Mouse (Mus musculus): ENCODE measurements at regions not wholly inside any gene's neighbourhood (a gene's known extent, or its start where the extent isn't known, plus 50 kb on each side); places are given as distances from the start of the nearest gene placed in this dataset.

DNA sequence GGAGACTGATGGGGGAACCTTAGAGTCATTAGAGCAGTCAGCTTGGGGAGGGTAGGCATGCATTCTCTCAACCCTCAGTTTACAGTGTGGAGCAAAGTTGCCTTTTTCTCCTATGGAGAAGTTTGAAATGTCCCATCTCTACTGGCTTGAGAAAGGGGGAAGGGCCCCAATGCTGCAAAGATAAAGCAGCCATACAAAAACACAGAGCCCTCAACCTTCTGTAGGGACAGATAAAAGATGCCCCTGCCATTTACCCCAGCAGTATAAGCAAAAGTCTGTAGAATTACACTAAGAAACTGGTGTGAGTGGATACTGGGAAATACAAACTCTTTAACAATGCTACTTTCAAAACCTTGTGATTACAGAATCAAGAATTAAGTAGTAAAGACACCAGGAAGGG lies 71.9 kb upstream of the Tmem215 start:
- no peak for DNase-seq (ENCODE audit: low spot score in 2 of 2)

DNA sequence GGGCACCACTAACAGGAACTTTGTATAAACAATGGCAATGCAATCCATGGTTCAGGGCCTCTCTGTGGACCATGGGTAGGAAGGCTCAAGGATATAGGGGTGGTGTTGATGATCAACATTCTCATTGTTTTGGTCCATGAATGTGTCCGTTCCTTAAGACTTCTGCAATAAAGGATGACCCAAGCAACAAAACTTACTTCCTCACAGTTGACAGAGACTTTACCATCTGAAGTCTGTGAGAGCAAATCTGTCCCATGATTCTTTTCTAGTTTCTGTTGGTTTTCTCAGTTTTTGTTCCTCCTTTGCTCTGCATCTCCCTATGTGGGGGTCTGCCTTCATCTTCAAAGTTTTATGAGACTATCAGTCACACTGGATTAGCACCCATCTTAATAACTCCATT lies 81.8 kb upstream of the Tmem215 start:
- DNase-seq (ENCODE audit: low spot score in 2 of 2), result no peak

DNA sequence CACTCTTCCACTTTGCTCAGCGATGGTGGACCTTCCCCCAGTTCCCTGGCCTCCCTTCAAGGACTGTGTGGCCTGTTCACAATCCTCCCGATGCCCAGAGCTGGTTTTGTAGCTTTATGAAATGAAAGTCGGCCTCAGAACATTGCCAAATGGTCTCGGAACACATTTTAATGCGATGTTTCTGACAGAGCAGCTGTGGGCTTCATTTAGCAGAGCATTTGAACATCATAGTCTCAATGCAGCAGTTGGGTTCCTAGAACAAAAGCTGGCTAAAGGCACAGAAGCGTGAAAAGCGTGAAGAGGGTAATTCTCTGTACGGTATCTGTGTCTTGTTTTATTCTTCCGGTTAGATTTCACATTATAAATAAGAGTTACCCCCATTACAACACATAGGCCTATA lies 86.7 kb upstream of the Tmem215 start:
- peak in 1 of 2 experiments; percentile 9 for DNase-seq (ENCODE audit: low spot score in 2 of 2)

DNA sequence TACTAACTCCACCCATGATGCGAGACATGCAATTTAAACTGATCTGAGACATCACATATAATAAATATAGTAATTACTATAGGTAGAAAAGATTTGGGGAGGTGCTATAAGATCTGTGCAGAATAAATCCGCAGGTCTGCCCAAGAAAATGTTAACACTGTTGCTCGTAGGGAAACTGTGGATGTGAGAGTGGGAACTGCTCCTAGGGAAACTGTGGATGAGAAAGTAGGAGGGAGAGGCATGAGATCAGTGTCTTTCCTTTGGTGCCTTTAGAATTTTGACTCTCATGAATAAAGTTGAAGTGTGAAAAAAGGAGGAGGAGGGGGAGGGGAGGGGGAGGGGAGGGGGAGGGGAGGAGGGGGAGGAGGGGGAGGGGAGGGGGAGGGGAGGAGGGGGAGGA lies 87.3 kb upstream of the Tmem215 start:
- DNase-seq (ENCODE audit: low spot score in 2 of 2), result no peak

- DNase-seq (ENCODE audit: low spot score in 2 of 2), result no peak
Measured at GRCm38 (mm10) chr4:40380309-40380708, 91.7 kb upstream of the Tmem215 start.

DNA sequence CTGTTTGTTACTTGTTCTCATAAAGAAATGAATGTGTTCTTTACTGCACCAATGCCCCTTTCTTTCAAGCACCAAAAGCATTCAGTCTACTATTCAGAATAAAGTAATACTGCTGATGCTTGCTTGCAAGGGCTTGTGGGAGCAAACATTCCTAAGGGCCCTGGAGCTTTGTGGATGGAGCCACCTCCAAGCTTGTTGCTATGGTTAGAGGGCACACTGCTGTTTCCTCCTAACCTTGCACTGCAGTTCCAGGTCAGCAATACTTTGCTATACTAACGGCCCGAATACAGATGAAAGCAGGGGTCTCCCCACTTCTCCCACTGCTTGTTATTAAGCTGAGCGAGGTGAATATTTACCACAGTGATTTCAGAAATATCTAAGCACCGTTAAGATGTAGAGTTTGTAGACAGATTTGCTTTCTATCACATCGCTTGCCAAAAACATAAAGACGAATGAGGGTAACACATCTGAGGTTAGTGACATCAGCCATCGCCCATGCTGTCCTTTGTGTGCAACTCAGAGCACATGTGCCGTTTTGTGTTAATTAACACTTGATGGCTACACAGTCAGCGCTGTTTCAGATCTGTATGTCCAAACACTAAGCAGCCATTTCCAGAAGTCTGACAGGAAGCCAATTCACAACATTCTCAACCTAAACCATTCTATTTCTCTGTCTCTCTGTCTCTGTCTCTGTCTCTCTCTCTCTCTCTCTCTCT lies 96.4 kb upstream of the Ndufb6 start:
- DNase-seq (ENCODE audit: low spot score in 2 of 2), result no peak

GRCm38 (mm10) chr4:40374213-40374612 lies 95.0 kb upstream of the Ndufb6 start:
- DNase-seq (ENCODE audit: low spot score in 2 of 2), result no peak

GRCm38 (mm10) chr4:40364329-40364728 lies 85.1 kb upstream of the Ndufb6 start:
- no peak for DNase-seq (ENCODE audit: low spot score in 2 of 2)

GRCm38 (mm10) chr4:40359307-40359706 lies 80.1 kb upstream of the Ndufb6 start:
- DNase-seq (ENCODE audit: low spot score in 2 of 2), result no peak

DNA sequence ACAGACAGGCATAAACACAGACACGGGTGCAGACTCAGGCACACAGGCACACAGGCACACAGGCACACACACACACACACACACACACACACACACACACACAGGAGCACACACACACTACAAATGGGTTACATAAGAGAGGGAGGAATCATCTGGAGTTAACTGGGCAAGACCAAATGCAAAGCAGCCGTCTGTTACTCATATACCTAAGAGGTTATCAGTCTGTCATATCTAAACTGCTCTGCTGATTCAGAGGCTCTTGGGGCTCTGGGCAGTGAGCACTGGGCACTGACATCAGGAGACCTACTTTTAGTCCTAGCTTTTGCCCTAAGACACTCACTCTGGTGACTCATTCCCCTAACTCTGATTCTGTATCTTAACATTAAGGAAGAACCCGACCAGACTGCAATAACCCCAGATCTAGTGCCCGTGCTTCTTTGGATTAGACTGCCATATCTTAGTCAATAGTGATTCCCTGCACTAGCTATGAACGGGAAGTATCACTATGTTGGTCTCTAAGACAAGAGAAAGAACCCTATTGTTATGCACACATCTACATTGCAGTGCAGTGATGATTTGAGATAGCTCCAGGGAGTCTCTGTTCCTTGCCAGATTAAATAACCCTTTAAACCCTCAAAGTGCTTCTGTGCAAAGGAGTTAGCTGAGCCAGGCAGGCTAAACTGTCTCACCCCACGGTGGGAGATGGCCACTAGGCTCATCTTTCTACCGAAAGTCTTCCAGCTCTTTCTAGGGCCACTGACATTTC lies 78.0 kb upstream of the Ndufb6 start:
- DNase-seq (ENCODE audit: low spot score in 2 of 2), result no peak

- no peak for DNase-seq (ENCODE audit: low spot score in 2 of 2)
Measured at GRCm38 (mm10) chr4:40355791-40356450, 76.7 kb upstream of the Ndufb6 start.

DNA sequence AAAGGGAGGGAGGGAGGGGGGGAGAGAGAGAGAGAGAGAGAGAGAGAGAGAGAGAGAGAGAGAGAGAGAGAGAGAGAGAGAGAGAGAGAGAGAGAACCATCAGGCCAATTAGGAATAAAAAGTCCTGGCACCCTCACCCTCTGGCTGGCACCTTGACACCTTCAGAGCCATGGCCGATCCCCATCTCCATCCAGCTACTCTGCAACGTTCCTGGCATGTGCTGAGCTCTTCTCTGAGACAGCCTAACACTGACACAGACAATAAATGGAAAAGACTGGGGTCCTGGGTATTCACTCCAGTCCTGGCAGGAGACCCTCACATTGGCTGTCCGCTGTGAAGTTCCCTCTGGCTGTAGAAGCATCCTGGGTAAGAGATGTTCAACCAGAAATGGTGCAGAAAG lies 75.2 kb upstream of the Ndufb6 start:
- DNase-seq (ENCODE audit: low spot score in 2 of 2), result no peak

DNA sequence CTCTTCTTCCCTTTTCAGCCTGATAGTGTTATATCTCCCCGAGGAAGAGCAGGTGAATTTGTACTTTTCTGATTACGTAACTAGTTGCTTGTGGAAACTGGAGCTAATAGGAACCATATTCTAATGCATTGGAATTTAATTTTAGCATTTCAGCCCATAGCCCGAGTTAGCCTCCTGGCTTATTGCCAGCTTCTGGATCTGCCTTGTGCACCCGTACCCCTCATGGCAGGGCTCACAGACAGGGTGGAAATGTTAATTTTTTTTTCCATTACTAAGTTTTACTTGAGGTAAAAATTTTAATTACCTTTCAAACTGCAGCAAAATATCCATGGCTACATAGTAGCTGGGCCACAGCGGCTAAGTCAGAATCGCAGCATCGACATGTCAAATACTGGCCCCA lies 72.4 kb upstream of the Ndufb6 start:
- DNase-seq (ENCODE audit: low spot score in 2 of 2), result no peak

DNA sequence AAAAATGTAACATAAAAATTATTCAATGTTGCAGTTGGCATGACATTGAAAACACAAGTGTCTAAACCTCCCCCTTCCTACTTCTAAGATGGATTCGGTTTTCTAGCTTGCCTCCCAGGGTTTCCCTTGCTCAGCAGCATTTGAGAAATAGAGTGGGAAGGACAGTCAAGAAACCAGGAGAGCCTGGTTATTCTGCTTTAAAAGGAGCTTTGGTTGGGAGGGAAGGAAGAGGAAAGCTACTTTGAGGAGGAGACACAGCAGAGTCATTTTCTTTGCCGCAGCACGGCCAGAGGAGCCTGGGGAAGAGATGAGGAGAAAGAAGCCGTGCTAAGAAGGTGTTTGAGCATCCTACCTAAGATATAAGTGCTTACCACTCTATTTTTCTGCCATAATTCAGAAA lies 71.9 kb upstream of the Ndufb6 start:
- DNase-seq (ENCODE audit: low spot score in 2 of 2), result no peak

GRCm38 (mm10) chr4:40345847-40346246 lies 66.6 kb upstream of the Ndufb6 start:
- no peak for DNase-seq (ENCODE audit: low spot score in 2 of 2)

DNA sequence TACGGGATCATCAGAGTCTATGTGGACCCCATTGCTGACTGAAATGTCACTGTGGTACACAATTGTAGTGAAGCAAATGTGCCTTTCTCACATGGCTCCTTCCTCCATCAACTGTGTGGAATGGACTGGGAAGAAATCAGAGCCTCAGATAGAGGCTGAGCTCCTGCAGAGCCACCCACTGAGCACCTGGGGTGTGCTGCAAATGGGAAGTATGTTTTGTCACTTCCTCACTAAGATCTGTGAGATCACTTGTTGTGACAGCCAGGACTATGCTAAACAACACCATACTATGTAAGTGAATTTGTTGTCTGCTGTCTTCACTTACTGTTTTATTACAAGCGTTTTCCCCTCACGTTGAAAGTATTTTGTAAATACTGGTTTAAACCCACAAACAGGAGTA lies 63.0 kb upstream of the Ndufb6 start:
- no peak for DNase-seq (ENCODE audit: low spot score in 2 of 2)

DNA sequence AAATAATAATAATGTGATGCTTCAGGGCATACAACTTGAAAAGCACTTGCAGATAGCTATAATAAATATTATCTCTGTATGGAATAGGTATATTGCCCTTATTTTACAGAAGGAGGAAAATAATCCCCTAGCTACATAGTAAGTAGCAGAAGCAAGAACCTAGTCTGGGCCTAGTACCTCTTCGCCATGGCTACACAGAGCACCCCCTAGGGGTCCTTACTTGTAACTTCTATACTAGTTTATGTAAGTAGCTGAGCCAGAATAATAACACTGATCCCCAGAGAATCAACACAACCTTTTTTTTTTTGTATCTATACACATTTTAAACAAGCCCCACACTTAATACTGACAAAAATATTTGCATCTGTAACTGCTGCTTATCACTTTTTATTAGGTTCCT lies 55.6 kb upstream of the Ndufb6 start:
- no peak for DNase-seq (ENCODE audit: low spot score in 2 of 2)

DNA sequence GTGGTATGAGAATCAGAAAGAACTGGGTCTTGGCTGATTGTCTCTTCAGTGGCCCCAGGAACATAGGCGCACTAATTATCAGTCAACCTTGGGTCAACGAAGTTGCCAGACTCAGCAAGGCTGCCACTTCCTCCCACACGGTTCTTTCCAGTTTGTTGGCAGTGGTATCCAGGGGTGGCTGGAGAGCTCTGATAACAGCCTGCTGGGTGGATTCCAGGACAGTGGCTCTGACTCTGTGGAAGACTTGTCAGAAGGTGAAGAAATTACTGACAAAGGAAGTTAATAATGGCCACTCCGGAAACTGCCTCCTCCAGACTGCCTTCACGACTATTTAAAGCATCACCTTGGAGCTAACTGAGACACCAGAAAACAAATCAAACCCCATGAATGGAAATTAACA lies 50.5 kb upstream of the Ndufb6 start:
- no peak for DNase-seq (ENCODE audit: low spot score in 2 of 2)
